Mouse (Mus musculus) intestine, embryonic 14.5 days (tissue): ENCODE measurements around the gene Atp6v1g3. TPM values are rescaled to one million over a fixed set of nuclear protein-coding genes. Genes with fewer than 3 reads are reported as not detected.

Experiments used
- polyA plus RNA-seq: library from polyadenylated mRNA; unstranded; fragments of >200 nt; fragmentation: Nextera tagmentation; extraction: Ambion mirVana; gene quantifications from 2 replicates; pipeline ENCODE4 v1.2.1, GENCODE M21; 2014

The Atp6v1g3 gene
- polyA plus RNA-seq, 1 experiment from 2014 or later: not detected

Other genes with a start within 250 kb of the Atp6v1g3 start
- gene Ptprc, start 98.0 kb upstream of the Atp6v1g3 start, polyA plus RNA-seq: 5.1 and 5.3 TPM in 2 replicates